Mouse (Mus musculus) megakaryocyte, embryonic 14.5 days (primary cell): ENCODE results near the gene Zfp384. TPM values are rescaled to one million over a fixed set of nuclear protein-coding genes. Genes with fewer than 3 reads are reported as not detected.
"Not testable (repeated sequence)": the region's sequence is repeated elsewhere in the genome, so short reads cannot be mapped to it uniquely, and the experiment has no call there.

Source experiments
- H3K27me3 ChIP-seq: replicated peaks from 2 replicates; pipeline ENCODE3; 2012; ENCODE audit warnings: inconsistent platforms
- H3K36me3 ChIP-seq: replicated peaks from 2 replicates; pipeline ENCODE3; 2012; ENCODE audit warnings: low read length, inconsistent platforms, mixed read lengths
- H3K4me1 ChIP-seq: 2 replicates; pipeline ENCODE4 v1.6.1; 2012; ENCODE audit warnings: inconsistent platforms
- H3K4me3 ChIP-seq: replicated peaks from 2 replicates; pipeline ENCODE3; 2012; ENCODE audit warnings: moderate library complexity, mild to moderate bottlenecking, inconsistent platforms
- H3K9me3 ChIP-seq: 2 replicates; pipeline ENCODE4 v1.6.1; 2012; ENCODE audit warnings: inconsistent platforms
- FLI1 ChIP-seq: IDR thresholded peaks from 2 replicates; pipeline ENCODE4 v1.6.1; 2012; ENCODE audit warnings: low read length, inconsistent platforms, mixed read lengths
- GATA1 ChIP-seq: IDR thresholded peaks from 3 replicates; pipeline ENCODE4 v1.6.1; 2012; ENCODE audit warnings: mixed read lengths, low read length, inconsistent platforms, borderline replicate concordance
- polyA plus RNA-seq: library from polyadenylated mRNA; stranded (reverse); fragments of >175 nt; gene quantifications from 2 replicates; pipeline ENCODE4 v1.2.3, GENCODE M21; 2012; ENCODE audit warnings: low replicate concordance; ENCODE audit not compliant: insufficient read depth

The Zfp384 gene
- polyA plus RNA-seq, 1 experiment, result 21.5 TPM

DNA sequence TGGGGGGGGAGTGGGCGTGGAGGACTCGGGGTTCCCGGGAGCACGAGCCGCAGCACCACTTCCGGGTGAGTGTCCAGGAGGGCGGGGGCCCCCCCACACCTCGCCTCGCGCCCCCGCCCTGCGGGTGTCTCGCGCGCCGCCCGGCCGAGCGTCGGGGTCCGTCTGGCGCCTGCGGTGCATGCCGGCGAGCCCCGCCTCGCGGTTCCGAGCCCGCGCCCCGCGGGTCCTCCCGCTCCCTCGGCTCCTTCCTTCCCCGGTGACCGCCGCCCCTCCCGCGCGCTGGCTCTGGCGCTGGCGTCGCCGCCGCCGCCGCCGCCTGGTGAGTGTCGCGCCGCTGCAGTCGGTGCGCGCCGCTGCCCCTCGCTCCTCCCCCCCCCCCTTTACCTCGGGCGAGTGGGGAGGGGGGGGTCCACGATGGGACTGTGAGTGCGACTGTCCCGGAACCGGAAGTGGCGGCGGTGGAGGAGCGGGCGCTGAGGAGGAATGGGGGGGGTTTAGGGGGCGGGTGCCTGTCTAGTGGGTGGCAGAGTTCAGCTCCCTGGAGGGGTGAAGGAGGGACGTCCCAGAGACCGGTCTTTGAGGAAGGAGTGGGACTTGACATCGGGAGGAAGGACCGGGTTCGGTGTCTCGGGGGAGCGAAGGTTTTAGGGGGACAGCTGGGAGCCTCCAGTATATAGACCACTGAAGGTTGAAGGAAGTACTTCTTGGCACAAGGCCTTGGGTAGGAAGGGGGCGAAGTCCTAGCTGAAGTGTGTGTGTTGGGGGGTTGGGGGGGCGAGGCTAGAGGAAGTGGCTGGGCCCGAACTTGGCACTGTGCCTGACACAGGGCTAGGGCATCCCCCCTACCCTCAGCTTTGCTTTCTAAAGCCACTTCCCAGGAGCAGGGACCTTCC is 482 bp downstream of the Zfp384 start:
- H3K4me3 ChIP-seq, result peak overlapping the region; percentile 96
- H3K36me3 ChIP-seq, result peaks cover 39% of the 10 kb centered on the region
- H3K27me3 ChIP-seq, result peaks cover under 1% of the 10 kb centered on the region
- TF ChIP-seq FLI1 (no peak), GATA1 (no peak)
- peaks cover 66% of the 10 kb centered on the region for H3K4me1 ChIP-seq
- H3K9me3 ChIP-seq, result no peaks in the 10 kb centered on the region

DNA sequence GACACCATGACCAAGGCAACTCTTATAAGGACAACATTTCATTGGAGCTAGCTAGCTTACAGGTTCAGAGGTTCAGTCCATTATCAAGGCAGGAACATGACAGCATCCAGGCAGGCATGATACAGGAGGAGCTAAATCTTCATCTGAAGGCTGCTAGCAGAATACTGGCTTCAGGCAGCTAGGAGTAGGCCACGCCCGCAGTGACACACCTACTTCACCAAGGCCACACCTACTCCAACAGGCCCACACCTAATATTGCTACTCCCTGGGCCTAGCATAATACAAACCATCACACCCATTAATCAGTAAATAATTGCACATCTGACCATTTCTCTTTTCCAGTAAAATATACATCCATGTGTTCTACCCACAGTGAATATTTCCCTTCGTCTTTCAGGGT is 8.7 kb downstream of the Zfp384 start:
- peaks cover 34% of the 10 kb centered on the region for H3K4me1 ChIP-seq
- H3K36me3 ChIP-seq, result peaks cover 94% of the 10 kb centered on the region
- no peaks in the 10 kb centered on the region for H3K9me3 ChIP-seq
- H3K4me3 ChIP-seq, result no peak overlapping the region
- no peak for TF ChIP-seq FLI1
- no peak for TF ChIP-seq GATA1
- H3K27me3 ChIP-seq, result no peaks in the 10 kb centered on the region

GRCm38 (mm10) chr6:125030532-125030931 is 21.6 kb downstream of the Zfp384 start:
- H3K27me3 ChIP-seq, H3K9me3 ChIP-seq, H3K4me1 ChIP-seq, H3K4me3 ChIP-seq: not testable (repeated sequence)
- H3K36me3 ChIP-seq, result peaks cover 96% of the 10 kb centered on the region

GRCm38 (mm10) chr6:125031604-125032003 is 22.7 kb downstream of the Zfp384 start:
- Histone ChIP-seq H3K4me1 (no peaks in the 10 kb centered on the region; the same call in 1 of the 2 replicates), H3K4me3 (no peak overlapping the region), H3K36me3 (peaks cover 96% of the 10 kb centered on the region), H3K9me3 (no peaks in the 10 kb centered on the region), H3K27me3 (no peaks in the 10 kb centered on the region)
- TF ChIP-seq GATA1 (no peak), FLI1 (no peak)

DNA sequence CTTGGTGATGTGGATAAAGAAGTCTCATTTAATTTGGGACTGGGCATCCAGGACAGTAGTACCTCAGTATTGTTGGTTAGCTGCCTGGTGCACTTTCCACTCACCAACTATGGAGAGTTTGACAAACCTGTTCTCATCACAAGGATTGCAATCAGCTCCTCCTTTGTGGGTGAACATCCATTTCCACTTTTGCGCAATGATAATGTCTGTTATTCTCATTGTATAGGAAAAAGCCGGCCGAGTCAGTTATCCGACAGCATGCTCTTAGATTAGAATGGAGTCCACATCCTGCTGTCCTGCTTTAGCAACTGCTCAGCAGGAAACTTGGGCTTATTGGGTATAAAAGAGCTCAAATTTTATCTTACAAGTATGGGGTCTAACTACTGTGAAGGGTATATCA is 29.7 kb downstream of the Zfp384 start:
- no peaks in the 10 kb centered on the region for H3K27me3 ChIP-seq
- H3K4me3 ChIP-seq, result peak overlapping the region; percentile 95
- TF ChIP-seq FLI1, result no peak
- no peak for TF ChIP-seq GATA1
- H3K9me3 ChIP-seq, result no peaks in the 10 kb centered on the region
- peaks cover 56% of the 10 kb centered on the region for H3K36me3 ChIP-seq
- peaks cover 37% of the 10 kb centered on the region for H3K4me1 ChIP-seq

DNA sequence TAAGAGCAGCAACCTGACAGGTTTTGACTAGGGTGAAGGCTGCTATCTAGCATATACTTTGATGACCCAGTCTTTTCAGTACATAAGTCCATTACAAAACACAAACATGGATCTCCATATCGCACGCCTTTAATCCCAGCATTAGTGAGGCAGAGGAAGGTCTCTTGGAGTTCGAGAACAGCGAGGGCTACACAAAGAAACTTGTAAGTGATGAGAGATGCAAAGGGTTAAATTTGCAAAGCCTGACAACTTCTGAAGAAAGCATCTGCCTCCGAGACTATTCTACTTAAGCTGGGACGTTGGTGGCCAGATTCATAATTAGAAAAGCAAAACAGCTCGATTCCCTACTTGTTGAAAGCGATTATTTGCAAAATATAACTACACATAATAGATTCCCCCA is 30.2 kb downstream of the Zfp384 start:
- TF ChIP-seq GATA1, result no peak
- Histone ChIP-seq H3K4me1 (peaks cover 37% of the 10 kb centered on the region), H3K4me3 (peak overlapping the region; percentile 95), H3K36me3 (peaks cover 56% of the 10 kb centered on the region), H3K9me3 (no peaks in the 10 kb centered on the region), H3K27me3 (no peaks in the 10 kb centered on the region)

DNA sequence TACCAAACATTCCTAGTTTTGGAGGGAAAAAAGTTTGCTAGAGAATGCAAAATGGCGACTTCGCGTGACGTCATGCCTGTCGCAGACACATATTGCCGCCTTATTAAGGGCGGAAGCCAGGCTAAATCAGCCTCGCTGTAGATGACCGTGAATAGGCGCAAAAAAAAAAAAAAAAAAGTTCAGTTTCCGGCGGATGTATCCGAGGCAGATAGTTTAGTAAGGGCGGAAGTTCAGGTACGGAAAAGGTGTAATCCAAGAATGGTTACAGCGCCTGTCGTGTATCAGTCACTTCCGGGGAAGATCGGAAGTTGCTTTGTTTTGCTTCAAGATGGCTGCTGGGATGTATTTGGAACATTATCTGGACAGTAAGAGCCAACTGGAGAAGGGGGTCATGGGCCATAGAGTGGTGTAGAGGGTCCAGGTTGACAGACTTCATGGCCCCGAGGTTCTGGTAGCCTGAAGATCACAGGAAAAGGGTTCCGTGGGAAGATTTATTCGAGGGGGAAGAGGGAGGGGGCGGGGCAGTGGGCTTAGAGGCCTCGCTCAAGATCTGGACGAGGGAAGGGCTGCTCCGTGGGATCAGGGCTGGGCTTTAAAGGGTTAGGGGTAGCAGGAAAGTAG is 30.7 kb downstream of the Zfp384 start, which contains the start of gene Ing4:
Gene Ing4, plus strand, starts transcription at position 228 of the 621 bp plus-strand sequence.
- Histone ChIP-seq H3K4me3 (peak within 1 kb of the TSS; percentile 95), H3K4me1 (peaks cover 37% of the 10 kb centered on the region), H3K36me3 (peaks cover 57% of the 10 kb centered on the region), H3K9me3 (no peaks in the 10 kb centered on the region), H3K27me3 (no peaks in the 10 kb centered on the region)
- TF ChIP-seq FLI1, result peak; percentile 60; the same call in 1 of the 2 replicates
- TF ChIP-seq GATA1, result no peak

GRCm38 (mm10) chr6:125040221-125040620 is 31.3 kb downstream of the Zfp384 start:
- Histone ChIP-seq H3K27me3 (no peaks in the 10 kb centered on the region), H3K9me3 (no peaks in the 10 kb centered on the region), H3K36me3 (peaks cover 57% of the 10 kb centered on the region), H3K4me1 (peaks cover 37% of the 10 kb centered on the region), H3K4me3 (peak overlapping the region; percentile 95)
- TF ChIP-seq FLI1 (no peak), GATA1 (no peak)

DNA sequence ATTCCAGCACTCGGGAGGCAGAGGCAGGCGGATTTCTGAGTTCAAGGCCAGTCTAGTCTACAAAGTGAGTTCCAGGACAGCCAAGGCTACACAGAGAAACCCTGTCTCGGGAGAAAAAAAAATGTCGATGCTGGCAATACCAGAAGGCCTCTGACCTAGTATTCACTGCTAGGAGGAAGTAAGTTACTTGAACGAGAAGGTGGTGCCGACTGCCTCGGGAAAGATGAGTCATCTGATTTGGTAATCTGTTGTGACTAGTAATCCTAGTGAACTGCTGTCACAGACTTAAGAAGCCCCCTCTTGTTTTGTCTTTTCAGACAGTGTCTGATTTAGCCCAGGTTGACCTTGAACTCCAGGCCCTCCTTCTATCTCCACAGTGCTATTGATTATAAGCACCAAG is 32.1 kb downstream of the Zfp384 start:
- H3K27me3 ChIP-seq, result no peaks in the 10 kb centered on the region
- peaks cover 37% of the 10 kb centered on the region for H3K4me1 ChIP-seq
- H3K36me3 ChIP-seq, result peaks cover 56% of the 10 kb centered on the region
- no peaks in the 10 kb centered on the region for H3K9me3 ChIP-seq
- TF ChIP-seq GATA1, result no peak
- no peak for TF ChIP-seq FLI1
- H3K4me3 ChIP-seq, result peak overlapping the region; percentile 23

DNA sequence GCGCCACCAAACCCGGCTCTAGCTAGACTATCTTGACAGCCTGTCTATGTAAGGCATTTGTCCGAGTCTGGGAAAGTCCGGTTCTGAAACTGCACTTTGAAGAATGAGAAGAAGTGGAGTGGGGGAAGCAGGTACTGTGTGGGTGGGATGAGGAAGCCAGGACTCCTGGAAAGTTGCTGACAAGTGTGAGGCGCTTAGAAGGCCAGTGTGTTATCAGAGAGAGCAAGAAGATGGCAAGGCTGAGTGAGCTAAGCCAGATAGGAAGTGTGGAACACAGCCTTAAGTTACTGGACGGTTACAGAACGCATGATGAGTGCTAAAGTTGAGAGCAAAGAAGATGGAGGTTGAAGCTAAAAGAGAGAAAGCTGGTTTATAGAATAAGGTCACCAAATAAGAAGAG is 33.1 kb downstream of the Zfp384 start:
- no peak for TF ChIP-seq GATA1
- no peak for TF ChIP-seq FLI1
- Histone ChIP-seq H3K27me3 (no peaks in the 10 kb centered on the region), H3K4me1 (peaks cover 46% of the 10 kb centered on the region), H3K4me3 (peak overlapping the region; percentile 34), H3K9me3 (no peaks in the 10 kb centered on the region), H3K36me3 (peaks cover 56% of the 10 kb centered on the region)
